Mouse (Mus musculus) limb, embryonic 15.5 days (tissue): ENCODE results near the gene Naaladl1. TPM values are rescaled to one million over a fixed set of nuclear protein-coding genes. Genes with fewer than 3 reads are reported as not detected.

Experiments
- ATAC-seq: fragments of 200-750 bp; cut with Nextera tagmentation; 2 replicates; pipeline ENCODE4 v1.8.0; 2017; ENCODE audit warnings: low read depth, moderate TSS enrichment; ENCODE audit not compliant: insufficient number of reproducible peaks, low FRiP score, low TSS enrichment
- H3K27ac ChIP-seq: fragments of 300-500 bp; sonication (generic); 2 replicates; pipeline ENCODE4 v1.5.1; 2015; ENCODE audit warnings: moderate library complexity, mild to moderate bottlenecking, inconsistent platforms
- H3K27me3 ChIP-seq: fragments of 300-500 bp; sonication (generic); 2 replicates; pipeline ENCODE4 v1.6.1; 2015; ENCODE audit warnings: inconsistent platforms
- H3K36me3 ChIP-seq: fragments of 300-500 bp; sonication (generic); 2 replicates; pipeline ENCODE4 v1.6.1; 2015; ENCODE audit warnings: inconsistent platforms
- H3K4me1 ChIP-seq: fragments of 300-500 bp; sonication (generic); 2 replicates; pipeline ENCODE4 v1.6.1; 2015; ENCODE audit warnings: inconsistent platforms
- H3K4me2 ChIP-seq: fragments of 300-500 bp; sonication (generic); 2 replicates; pipeline ENCODE4 v1.6.1; 2015; ENCODE audit warnings: mild to moderate bottlenecking, inconsistent platforms
- H3K4me3 ChIP-seq: fragments of 300-500 bp; sonication (generic); 2 replicates; pipeline ENCODE4 v1.5.1; 2015; ENCODE audit warnings: mild to moderate bottlenecking, inconsistent platforms
- H3K9ac ChIP-seq: fragments of 300-500 bp; sonication (generic); 2 replicates; pipeline ENCODE4 v1.6.1; 2015; ENCODE audit warnings: inconsistent platforms
- H3K9me3 ChIP-seq: fragments of 300-500 bp; sonication (generic); 2 replicates; pipeline ENCODE4 v1.6.1; 2016; ENCODE audit warnings: inconsistent platforms
- WGBS: fragments of 180-500 bp; shearing (Covaris S2); methylation state at CpG from one replicate; pipeline ENCODE4 v1.1.7; 2015; 5-methylcytosine and 5-hydroxymethylcytosine counted together
- polyA plus RNA-seq: library from polyadenylated mRNA; unstranded; fragments of >200 nt; fragmentation: Nextera tagmentation; extraction: Ambion mirVana; gene quantifications from 2 replicates; pipeline ENCODE4 v1.2.1, GENCODE M21; 2015

The Naaladl1 gene
- 0.22 and 0.28 TPM in 2 replicates for polyA plus RNA-seq

- H3K36me3 ChIP-seq: no peaks in the 10 kb centered on the region
- whole genome bisulfite sequencing: 78% methylated on average over 7 of the region's 7 CpGs
- ATAC-seq: no peak
- no peak within 1 kb of the TSS for H3K9ac ChIP-seq
- H3K9me3 ChIP-seq: no peaks in the 10 kb centered on the region
- no peak within 1 kb of the TSS for H3K4me3 ChIP-seq
- H3K4me1 ChIP-seq: no peaks in the 10 kb centered on the region
- no peaks in the 10 kb centered on the region for H3K27me3 ChIP-seq
- no peak within 1 kb of the TSS for H3K4me2 ChIP-seq
- H3K27ac ChIP-seq: no peak within 1 kb of the TSS
Observed at GRCm38 (mm10) chr19:6105586-6105985, at the start of gene Naaladl1. Naaladl1 (plus strand) TSS chr19:6105782.

- Histone ChIP-seq H3K9me3 (no peaks in the 10 kb centered on the region), H3K36me3 (peaks cover 50% of the 10 kb centered on the region), H3K4me1 (peaks cover 27% of the 10 kb centered on the region), H3K9ac (peak overlapping the region; percentile 67), H3K27ac (no peak overlapping the region), H3K4me3 (peak overlapping the region; percentile 90), H3K4me2 (peak overlapping the region; percentile 66), H3K27me3 (no peaks in the 10 kb centered on the region)
- WGBS: 58% methylated on average over 4 of the region's 4 CpGs
- ATAC-seq: no peak
Observed at GRCm38 (mm10) chr19:6056696-6057095, 48.9 kb upstream of the Naaladl1 start.

- Histone ChIP-seq H3K9me3 (no peaks in the 10 kb centered on the region), H3K4me2 (peak within 1 kb of the TSS; percentile 70), H3K36me3 (peaks cover 42% of the 10 kb centered on the region), H3K9ac (peak within 1 kb of the TSS; percentile 90), H3K27me3 (no peaks in the 10 kb centered on the region), H3K4me1 (peaks cover 35% of the 10 kb centered on the region), H3K27ac (peak within 1 kb of the TSS; percentile 84), H3K4me3 (peak within 1 kb of the TSS; percentile 90)
- peak; percentile 87 for ATAC-seq
- under 1% methylated on average over 63 of the region's 63 CpGs for WGBS
Observed at GRCm38 (mm10) chr19:6057313-6058096, 48.1 kb upstream of the Naaladl1 start, which contains the start of the genes Mrpl49 and Fau. Mrpl49 (minus strand) TSS chr19:6057785. Fau (plus strand) TSS chr19:6057844.

DNA sequence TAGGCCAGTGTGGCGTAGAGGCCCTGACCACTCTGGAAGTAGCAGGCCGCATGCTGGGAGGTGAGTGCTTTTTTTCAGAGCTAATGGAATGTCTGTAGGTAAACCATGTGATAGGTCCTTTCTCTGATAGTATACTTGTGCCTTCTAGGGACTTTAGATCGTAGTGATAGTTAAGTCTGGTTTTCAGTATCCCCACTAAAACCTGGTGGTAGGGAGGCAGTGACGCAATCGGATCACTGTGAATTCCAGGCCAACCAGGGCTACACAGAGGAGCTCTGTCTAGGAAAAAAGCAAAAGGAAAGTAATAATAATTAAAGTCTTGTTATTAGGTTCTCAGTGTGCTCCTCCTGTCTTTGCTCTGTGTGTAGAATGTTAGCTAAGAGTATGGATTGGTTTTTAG, 47.1 kb upstream of the Naaladl1 start:
- Histone ChIP-seq H3K27me3 (no peaks in the 10 kb centered on the region), H3K9ac (peak overlapping the region; percentile 90), H3K27ac (peak overlapping the region; percentile 84), H3K9me3 (no peaks in the 10 kb centered on the region), H3K36me3 (peaks cover 32% of the 10 kb centered on the region), H3K4me1 (peaks cover 35% of the 10 kb centered on the region), H3K4me2 (peak overlapping the region; percentile 70), H3K4me3 (peak overlapping the region; percentile 90)
- no peak for ATAC-seq
- 33% methylated on average over 5 of the region's 5 CpGs for WGBS

DNA sequence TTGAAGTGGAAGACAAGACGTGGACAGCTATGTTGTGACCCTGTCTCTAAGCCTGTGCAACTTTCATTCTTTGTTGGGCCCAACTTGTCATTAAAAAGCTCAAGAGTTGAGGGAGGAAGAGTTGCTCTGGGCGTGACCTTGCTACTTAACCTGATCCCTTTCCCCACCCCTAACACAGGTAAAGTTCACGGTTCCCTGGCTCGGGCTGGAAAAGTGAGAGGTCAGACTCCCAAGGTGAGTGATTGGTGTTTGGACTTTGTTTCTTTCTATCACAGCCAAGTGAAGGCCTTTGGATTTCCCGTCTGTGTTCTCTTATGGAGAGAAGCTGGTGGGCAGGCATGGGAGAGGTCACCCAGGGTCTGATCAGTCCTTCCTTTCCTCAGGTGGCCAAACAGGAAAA, 46.6 kb upstream of the Naaladl1 start:
- Histone ChIP-seq H3K36me3 (peaks cover 27% of the 10 kb centered on the region), H3K27me3 (no peaks in the 10 kb centered on the region), H3K27ac (peak overlapping the region; percentile 84; the same call in 1 of the 2 replicates), H3K9ac (no peak overlapping the region; the same call in 1 of the 2 replicates), H3K9me3 (no peaks in the 10 kb centered on the region), H3K4me2 (peak overlapping the region; percentile 70), H3K4me3 (peak overlapping the region; percentile 90), H3K4me1 (peaks cover 35% of the 10 kb centered on the region)
- ATAC-seq: no peak
- WGBS: 73% methylated on average over 5 of the region's 5 CpGs

DNA sequence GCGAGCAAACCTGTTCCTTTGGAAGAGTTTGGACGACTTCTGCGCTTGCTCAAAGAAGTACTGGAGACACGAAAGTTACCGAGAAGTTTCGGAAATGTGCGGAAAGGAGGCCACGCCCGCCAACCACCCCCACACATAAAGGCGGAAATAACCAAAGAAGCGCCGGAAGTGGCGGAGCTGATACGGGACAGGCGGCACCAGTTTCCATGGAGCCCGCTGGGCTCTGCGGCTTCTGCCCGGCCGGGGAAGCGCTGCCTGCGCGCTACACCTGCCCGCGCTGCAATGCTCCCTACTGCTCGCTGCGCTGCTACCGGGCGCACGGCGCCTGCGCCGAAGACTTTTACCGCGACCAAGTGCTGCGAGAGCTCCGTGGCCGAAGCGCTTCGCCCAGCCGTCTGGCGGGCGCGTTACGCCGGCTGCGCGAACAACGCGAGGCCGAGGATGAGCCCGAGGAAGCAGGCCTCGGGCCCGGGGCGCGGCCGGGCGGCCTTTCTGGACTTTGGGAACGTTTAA, 44.5 kb upstream of the Naaladl1 start, which contains the start of gene Znhit2:
Znhit2 (plus strand) TSS at position 172 of the 513 bp plus-strand sequence.
- Histone ChIP-seq H3K9me3 (no peaks in the 10 kb centered on the region), H3K27me3 (no peaks in the 10 kb centered on the region), H3K27ac (peak within 1 kb of the TSS; percentile 94), H3K4me1 (peaks cover 35% of the 10 kb centered on the region), H3K4me2 (peak within 1 kb of the TSS; percentile 94), H3K36me3 (peaks cover 10% of the 10 kb centered on the region), H3K4me3 (peak within 1 kb of the TSS; percentile 85), H3K9ac (peak within 1 kb of the TSS; percentile 86)
- WGBS: under 1% methylated on average over 58 of the region's 58 CpGs
- ATAC-seq: peak; percentile 70; the same call in 1 of the 2 replicates

DNA sequence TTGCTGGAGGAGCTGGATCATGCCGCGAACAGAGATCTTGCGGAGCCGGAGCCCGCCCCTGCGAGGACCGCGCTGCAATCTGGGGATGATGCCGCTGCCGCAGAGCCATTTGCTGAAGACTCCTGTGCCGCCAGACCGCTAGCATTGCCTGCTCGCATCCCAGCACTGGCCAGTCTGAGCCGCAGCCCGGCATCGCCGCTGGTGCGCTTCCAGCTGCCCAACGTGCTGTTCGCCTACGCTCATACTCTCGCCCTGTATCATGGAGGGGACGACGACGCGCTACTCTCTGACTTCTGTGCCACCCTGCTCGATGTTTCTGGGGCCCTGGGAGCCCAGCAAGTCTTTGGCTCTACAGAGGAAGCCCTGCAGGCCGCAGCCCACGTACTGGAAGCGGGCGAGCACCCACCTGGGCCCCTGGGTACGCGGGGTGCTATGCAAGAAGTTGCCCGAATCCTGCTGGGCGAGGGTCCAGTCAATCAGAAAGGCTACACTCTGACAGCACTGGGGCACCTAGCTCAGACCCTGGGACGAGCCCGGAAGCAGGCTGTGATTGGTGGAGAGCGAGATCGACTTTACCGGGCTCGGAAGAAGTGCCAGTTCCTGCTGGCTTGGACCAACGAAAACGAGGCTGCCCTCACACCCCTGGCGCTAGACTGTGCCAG, 43.8 kb upstream of the Naaladl1 start:
- H3K27me3 ChIP-seq: no peaks in the 10 kb centered on the region
- H3K9me3 ChIP-seq: no peaks in the 10 kb centered on the region
- H3K4me2 ChIP-seq: peak overlapping the region; percentile 94
- 2% methylated on average over 44 of the region's 44 CpGs for WGBS
- H3K27ac ChIP-seq: peak overlapping the region; percentile 94
- ATAC-seq: no peak
- peak overlapping the region; percentile 86 for H3K9ac ChIP-seq
- H3K4me3 ChIP-seq: peak overlapping the region; percentile 85
- peaks cover 35% of the 10 kb centered on the region for H3K4me1 ChIP-seq
- peaks cover 10% of the 10 kb centered on the region for H3K36me3 ChIP-seq

DNA sequence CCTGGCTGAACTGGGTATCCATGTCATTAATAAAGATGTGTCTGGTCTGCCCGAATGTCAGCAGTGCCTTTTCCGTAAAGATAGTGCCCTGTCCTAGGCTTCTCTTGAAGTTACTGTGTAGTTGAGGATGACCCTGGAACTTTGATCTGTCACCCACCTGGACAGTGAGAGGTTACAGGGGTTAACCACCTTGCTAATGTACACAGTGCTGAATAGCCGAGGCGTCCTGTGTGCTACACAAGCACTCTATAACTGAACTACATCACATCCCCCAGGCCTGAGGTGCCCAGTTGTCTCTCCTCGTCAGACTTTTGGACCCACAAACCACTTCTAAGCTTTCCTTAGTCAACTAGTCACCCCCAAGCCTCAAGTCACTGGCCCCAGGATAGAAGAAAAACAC, 43.2 kb upstream of the Naaladl1 start:
- Histone ChIP-seq H3K9ac (peak overlapping the region; percentile 86; the same call in 1 of the 2 replicates), H3K4me2 (peak overlapping the region; percentile 94), H3K36me3 (peaks cover 10% of the 10 kb centered on the region), H3K27me3 (no peaks in the 10 kb centered on the region), H3K4me3 (peak overlapping the region; percentile 85), H3K4me1 (peaks cover 39% of the 10 kb centered on the region), H3K9me3 (no peaks in the 10 kb centered on the region), H3K27ac (peak overlapping the region; percentile 94)
- WGBS: 65% methylated on average over 5 of the region's 5 CpGs
- ATAC-seq: no peak

DNA sequence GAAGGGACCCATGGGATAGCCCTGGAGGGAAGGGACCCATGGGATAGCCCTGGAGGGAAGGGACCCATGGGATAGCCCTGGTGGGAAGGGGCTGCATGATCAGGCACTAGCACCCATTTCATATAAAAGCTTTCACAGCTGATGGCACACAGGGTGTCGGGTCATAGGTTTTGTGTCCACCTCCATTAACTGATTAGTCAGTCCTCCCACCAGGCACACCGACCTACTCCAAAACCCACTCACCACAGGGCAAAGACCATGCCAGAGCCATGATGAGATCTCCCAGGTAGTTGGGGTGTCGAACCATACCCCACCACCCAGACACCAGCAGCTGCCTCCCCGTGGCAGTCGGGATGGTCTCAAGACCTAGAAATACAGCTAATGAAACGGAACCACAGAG, 42.5 kb upstream of the Naaladl1 start:
- Histone ChIP-seq H3K27ac (no peak overlapping the region), H3K36me3 (peaks cover 10% of the 10 kb centered on the region), H3K4me1 (peaks cover 46% of the 10 kb centered on the region), H3K9me3 (no peaks in the 10 kb centered on the region), H3K4me2 (no peak overlapping the region), H3K9ac (no peak overlapping the region), H3K27me3 (no peaks in the 10 kb centered on the region), H3K4me3 (no peak overlapping the region)
- ATAC-seq: no peak
- WGBS: 92% methylated on average over 6 of the region's 6 CpGs

- no peak for ATAC-seq
- peak overlapping the region; percentile 45 for H3K4me3 ChIP-seq
- WGBS: 35% methylated on average over 5 of the region's 5 CpGs
- peak overlapping the region; percentile 41 for H3K9ac ChIP-seq
- peak overlapping the region; percentile 72; the same call in 1 of the 2 replicates for H3K27ac ChIP-seq
- H3K4me2 ChIP-seq: peak overlapping the region; percentile 82
- H3K36me3 ChIP-seq: peaks cover 28% of the 10 kb centered on the region
- H3K27me3 ChIP-seq: no peaks in the 10 kb centered on the region
- H3K9me3 ChIP-seq: no peaks in the 10 kb centered on the region
- peaks cover 36% of the 10 kb centered on the region for H3K4me1 ChIP-seq
Observed at GRCm38 (mm10) chr19:6066571-6066970, 39.0 kb upstream of the Naaladl1 start.

DNA sequence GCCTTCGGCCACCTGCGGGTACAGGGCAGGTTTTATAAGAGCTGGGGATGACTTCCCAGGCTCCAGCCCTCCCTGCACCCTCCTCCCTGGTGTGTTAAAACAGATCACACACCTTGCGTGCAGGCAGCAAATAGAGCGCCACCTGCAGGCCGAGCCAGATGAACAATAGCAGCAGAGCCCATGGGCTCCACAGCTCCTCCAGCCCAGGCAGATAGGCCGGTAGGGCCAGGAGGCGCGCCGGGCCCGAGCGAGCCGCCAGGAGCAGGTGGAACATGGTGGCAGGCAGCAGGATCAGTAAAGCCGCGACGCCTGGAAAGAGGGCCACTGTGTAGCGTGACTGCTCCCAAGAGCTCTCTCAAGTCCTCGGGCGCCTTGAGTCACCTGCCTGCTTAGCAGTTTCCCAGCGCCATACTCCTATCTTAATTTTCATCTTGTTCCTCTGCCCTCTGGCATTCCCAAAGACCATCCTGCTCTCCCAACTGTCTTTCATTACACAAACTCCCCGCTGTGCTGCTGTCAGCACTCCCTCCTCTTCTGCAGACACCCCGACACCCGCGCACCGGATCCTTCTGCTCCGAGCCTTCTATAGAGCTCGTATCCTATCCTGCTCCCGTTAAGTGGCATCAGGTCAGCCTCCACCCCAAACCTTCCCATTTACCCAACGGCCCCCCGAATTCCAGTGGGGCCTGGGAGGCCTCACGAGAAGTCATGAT, 38.4 kb upstream of the Naaladl1 start:
- Histone ChIP-seq H3K36me3 (peaks cover 28% of the 10 kb centered on the region), H3K9me3 (no peaks in the 10 kb centered on the region), H3K4me1 (peaks cover 30% of the 10 kb centered on the region), H3K27ac (peak overlapping the region; percentile 72), H3K9ac (peak overlapping the region; percentile 41), H3K4me3 (peak overlapping the region; percentile 45), H3K27me3 (no peaks in the 10 kb centered on the region), H3K4me2 (peak overlapping the region; percentile 82)
- ATAC-seq: peak; percentile 30; the same call in 1 of the 2 replicates
- WGBS: under 1% methylated on average over 30 of the region's 30 CpGs
